Mouse (Mus musculus): ENCODE data around the gene Igfbpl1. TPM values are rescaled to one million over a fixed set of nuclear protein-coding genes. Genes with fewer than 3 reads are reported as not detected.

Gene Igfbpl1
- total RNA-seq, 2 experiments from 2014 or later = not detected

GRCm38 (mm10) chr4:45785959-45786358 is 40.8 kb downstream of the Igfbpl1 start:
- ATAC-seq (replicated peaks; ENCODE audit: low FRiP score, poor library complexity, severe bottlenecking) = no peak

GRCm38 (mm10) chr4:45783671-45784070 is 43.1 kb downstream of the Igfbpl1 start:
- no peak for ATAC-seq (replicated peaks; ENCODE audit: low FRiP score, poor library complexity, severe bottlenecking)

GRCm38 (mm10) chr4:45771619-45772018 is 55.1 kb downstream of the Igfbpl1 start:
- no peak for ATAC-seq (replicated peaks; ENCODE audit: low FRiP score, poor library complexity, severe bottlenecking)

- no peak for ATAC-seq (replicated peaks; ENCODE audit: low FRiP score, poor library complexity, severe bottlenecking)
Observed at GRCm38 (mm10) chr4:45771173-45771572, 55.5 kb downstream of the Igfbpl1 start.

GRCm38 (mm10) chr4:45770638-45771033 is 56.1 kb downstream of the Igfbpl1 start:
- no peak for ATAC-seq (replicated peaks; ENCODE audit: low FRiP score, poor library complexity, severe bottlenecking)

- ATAC-seq (replicated peaks; ENCODE audit: low FRiP score, poor library complexity, severe bottlenecking) = no peak
Observed at GRCm38 (mm10) chr4:45769791-45770637, 56.7 kb downstream of the Igfbpl1 start.

GRCm38 (mm10) chr4:45769141-45769540 is 57.6 kb downstream of the Igfbpl1 start:
- no peak for ATAC-seq (replicated peaks; ENCODE audit: low FRiP score, poor library complexity, severe bottlenecking)

- no peak for ATAC-seq (replicated peaks; ENCODE audit: low FRiP score, poor library complexity, severe bottlenecking)
Observed at GRCm38 (mm10) chr4:45767891-45768558, 58.7 kb downstream of the Igfbpl1 start.

- ATAC-seq (replicated peaks; ENCODE audit: low FRiP score, poor library complexity, severe bottlenecking) = no peak
Observed at GRCm38 (mm10) chr4:45766774-45767173, 59.9 kb downstream of the Igfbpl1 start.

- no peak for ATAC-seq (replicated peaks; ENCODE audit: low FRiP score, poor library complexity, severe bottlenecking)
Observed at GRCm38 (mm10) chr4:45765565-45766201, 61.0 kb downstream of the Igfbpl1 start.

GRCm38 (mm10) chr4:45765121-45765564 is 61.6 kb downstream of the Igfbpl1 start:
- no peak for ATAC-seq (replicated peaks; ENCODE audit: low FRiP score, poor library complexity, severe bottlenecking)

GRCm38 (mm10) chr4:45764141-45764494 is 62.6 kb downstream of the Igfbpl1 start:
- ATAC-seq (replicated peaks; ENCODE audit: low FRiP score, poor library complexity, severe bottlenecking) = 0 out of 2 replicates have a peak, but pooled peaks have one; percentile 38

GRCm38 (mm10) chr4:45763288-45764140 is 63.2 kb downstream of the Igfbpl1 start:
- peak; percentile 29; the same call in 1 of the 2 replicates for ATAC-seq (replicated peaks; ENCODE audit: low FRiP score, poor library complexity, severe bottlenecking)

GRCm38 (mm10) chr4:45762600-45762999 is 64.1 kb downstream of the Igfbpl1 start:
- ATAC-seq (replicated peaks; ENCODE audit: low FRiP score, poor library complexity, severe bottlenecking) = no peak

Other genes with a start within 250 kb of the Igfbpl1 start
- not detected in 2 replicates for gene Aldh1b1, start 27.9 kb downstream of the Igfbpl1 start, total RNA-seq (2015; ENCODE audit: low replicate concordance)
- gene Aldh1b1, start 27.9 kb downstream of the Igfbpl1 start, total RNA-seq (2017; ENCODE audit: low replicate concordance) = 1.7 and 3.5 TPM in 2 replicates
- gene Stra6l, start 21.7 kb upstream of the Igfbpl1 start, total RNA-seq (2015; ENCODE audit: low replicate concordance) = not detected in 2 replicates
- gene Stra6l, start 21.7 kb upstream of the Igfbpl1 start, total RNA-seq (2017; ENCODE audit: low replicate concordance) = not detected in 2 replicates
- not detected in 2 replicates for gene Ccdc180, start 63.4 kb upstream of the Igfbpl1 start, total RNA-seq (2015; ENCODE audit: low replicate concordance)
- gene Ccdc180, start 63.4 kb upstream of the Igfbpl1 start, total RNA-seq (2017; ENCODE audit: low replicate concordance) = 0.23 TPM in 1 of 2 replicates, not detected in the other
- gene Tdrd7, start 138.4 kb upstream of the Igfbpl1 start, total RNA-seq (2015; ENCODE audit: low replicate concordance) = 38.1 and 45.8 TPM in 2 replicates
- 8.7 and 10.7 TPM in 2 replicates for gene Tdrd7, start 138.4 kb upstream of the Igfbpl1 start, total RNA-seq (2017; ENCODE audit: low replicate concordance)
- gene Tmod1, start 212.0 kb upstream of the Igfbpl1 start, total RNA-seq (2015; ENCODE audit: low replicate concordance) = 258 and 260 TPM in 2 replicates
- gene Tmod1, start 212.0 kb upstream of the Igfbpl1 start, total RNA-seq (2017; ENCODE audit: low replicate concordance) = 189 and 234 TPM in 2 replicates

Measured in erythroid progenitor cell, adult 5-6 weeks (primary cell).